Mouse (Mus musculus): ENCODE data around the gene Uchl5. TPM values are rescaled to one million over a fixed set of nuclear protein-coding genes. Genes with fewer than 3 reads are reported as not detected.
A peak's percentile ranks its signal among the peaks of the same experiment; 100 is the strongest.

Gene Uchl5
- polyA plus RNA-seq (2012; rRNA removed) (11.8 and 19.9 TPM in 2 replicates), polyA plus RNA-seq (2014; fragmentation: Nextera tagmentation; extraction: Ambion mirVana) (57.5 and 63.8 TPM in 2 replicates)

DNA sequence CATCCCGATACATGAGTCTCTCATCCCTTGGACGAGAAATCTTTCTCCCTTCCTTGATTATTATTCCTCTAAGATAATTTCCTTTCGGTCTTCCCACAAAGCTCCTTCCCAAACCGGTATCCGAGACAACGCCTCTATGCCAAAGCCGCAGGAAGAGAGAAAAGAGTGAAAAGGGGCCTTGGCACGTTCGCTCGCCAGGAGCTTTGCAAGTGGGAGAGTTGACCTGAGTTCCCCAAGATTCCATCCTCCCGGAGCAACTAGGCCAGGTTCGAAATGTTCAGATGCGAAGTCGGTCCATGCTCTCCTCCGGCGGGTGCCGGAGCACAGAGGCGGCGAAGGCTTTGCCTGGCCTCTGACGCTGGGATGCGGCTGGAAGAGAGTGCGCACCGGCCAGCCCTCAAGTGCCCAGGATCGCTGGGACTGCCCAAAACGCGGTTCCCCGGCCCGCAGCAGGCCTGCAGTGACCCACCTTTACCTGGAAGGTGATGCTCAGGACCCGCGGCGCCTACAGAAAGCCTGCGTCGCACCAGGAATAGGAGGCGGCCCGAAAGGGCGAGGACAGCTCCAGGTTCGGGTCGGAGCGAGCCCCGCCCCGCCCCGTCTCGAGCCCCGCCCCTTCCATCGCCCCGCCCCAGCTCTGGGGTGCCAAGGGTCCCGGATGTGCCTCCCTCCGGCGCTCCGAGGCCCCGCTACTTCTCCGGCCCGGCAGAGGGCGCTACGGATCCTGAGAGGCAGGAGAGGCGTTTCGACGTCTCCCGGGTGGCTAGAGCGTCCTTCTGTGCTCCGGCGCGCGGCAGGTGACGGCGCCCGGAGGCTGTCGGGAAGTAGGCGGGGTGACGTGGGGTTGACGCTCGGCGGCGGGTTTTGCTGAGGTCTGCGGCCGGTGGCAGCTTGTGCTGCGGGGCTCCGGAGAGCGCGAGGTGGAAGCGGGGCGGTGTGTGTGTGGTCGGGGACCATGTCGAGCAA lies at the start of gene Uchl5, which contains the start of gene Trove2:
Gene Uchl5, plus strand, starts transcription at position 827 of the 966 bp plus-strand sequence.
Gene Trove2, minus strand, starts transcription at position 623 of the 966 bp plus-strand sequence.
- DNase-seq (ENCODE audit: low spot score), result peak; percentile 93
- Histone ChIP-seq H3K4me2 (replicated peaks; ENCODE audit: low read depth, low read length, severe bottlenecking) (peak within 1 kb of the TSS; percentile 92), H3K4me1 (ENCODE audit: control insufficient read depth, insufficient read depth, low read length) (peaks cover 8% of the 10 kb centered on the region), H3K27ac (replicated peaks; ENCODE audit: low read depth, low read length) (peak within 1 kb of the TSS; percentile 75), H3K27me3 (ENCODE audit: control insufficient read depth, insufficient read depth, low read length) (no peaks in the 10 kb centered on the region), H3K4me3 (replicated peaks; ENCODE audit: low read length) (peak within 1 kb of the TSS; percentile 88), H3K9ac (ENCODE audit: low read depth, low read length, severe bottlenecking) (peak within 1 kb of the TSS; percentile 79), H3K9me3 (ENCODE audit: control insufficient read depth, low read length) (no peaks in the 10 kb centered on the region), H3K36me3 (ENCODE audit: control insufficient read depth, insufficient read depth, low read length) (no peaks in the 10 kb centered on the region)
- peak; percentile 93 for ATAC-seq (ENCODE audit: low FRiP score, low read depth)
- peak; percentile 75; the same call in 1 of the 2 replicates for TF ChIP-seq POLR2A (IDR thresholded peaks at IDR 0.05; ENCODE audit: borderline replicate concordance, extremely low read depth, insufficient read depth, insufficient read length)
- under 1% methylated on average over 78 of the region's 84 CpGs for WGBS

DNA sequence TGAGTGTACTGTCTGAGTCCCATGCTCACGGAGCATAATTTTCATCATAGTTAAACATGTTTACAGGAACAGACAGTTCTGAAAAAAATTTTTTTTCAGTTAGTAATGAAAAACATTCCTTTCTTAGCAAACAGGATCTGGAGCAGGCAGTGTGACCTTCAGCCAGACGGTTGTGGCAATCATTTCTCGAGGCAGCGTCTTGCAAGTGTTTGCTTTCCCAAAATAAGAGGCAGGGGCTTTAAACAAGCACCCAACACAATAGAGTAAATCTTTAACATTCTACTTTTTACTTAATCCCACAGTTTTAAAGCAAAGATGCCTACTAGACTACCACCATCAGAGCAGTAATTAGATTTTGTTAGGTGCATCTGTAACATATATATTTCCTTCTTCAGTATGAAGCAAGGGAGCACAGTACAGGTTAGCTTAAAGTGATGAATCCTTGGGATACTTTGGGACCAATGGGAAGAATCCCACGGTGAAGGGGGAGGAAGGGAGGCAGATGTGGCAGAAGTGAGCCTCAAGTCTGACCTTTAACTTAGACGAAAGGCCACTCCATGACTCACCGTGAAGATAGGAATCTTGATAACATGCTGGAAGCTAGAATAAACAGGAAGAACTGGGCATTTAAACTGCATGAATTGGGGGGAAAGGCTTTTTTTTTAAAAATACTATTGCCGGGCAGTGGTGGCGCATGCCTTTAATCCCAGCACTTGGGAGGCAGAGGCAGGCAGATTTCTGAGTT lies 49.2 kb upstream of the Uchl5 start:
- Histone ChIP-seq H3K4me3 (replicated peaks; ENCODE audit: low read length) (no peak overlapping the region), H3K36me3 (ENCODE audit: control insufficient read depth, insufficient read depth, low read length) (no peaks in the 10 kb centered on the region), H3K4me1 (ENCODE audit: control insufficient read depth, insufficient read depth, low read length) (no peaks in the 10 kb centered on the region), H3K9me3 (ENCODE audit: control insufficient read depth, low read length) (no peaks in the 10 kb centered on the region), H3K9ac (ENCODE audit: low read depth, low read length, severe bottlenecking) (no peak overlapping the region), H3K27ac (replicated peaks; ENCODE audit: low read depth, low read length) (no peak overlapping the region), H3K4me2 (replicated peaks; ENCODE audit: low read depth, low read length, severe bottlenecking) (no peak overlapping the region), H3K27me3 (ENCODE audit: control insufficient read depth, insufficient read depth, low read length) (no peaks in the 10 kb centered on the region)
- no peak for TF ChIP-seq POLR2A (IDR thresholded peaks at IDR 0.05; ENCODE audit: borderline replicate concordance, extremely low read depth, insufficient read depth, insufficient read length)
- DNase-seq (ENCODE audit: low spot score) (no peak), ATAC-seq (ENCODE audit: low FRiP score, low read depth) (no peak)
- 70% methylated on average over 9 of the region's 9 CpGs for WGBS

DNA sequence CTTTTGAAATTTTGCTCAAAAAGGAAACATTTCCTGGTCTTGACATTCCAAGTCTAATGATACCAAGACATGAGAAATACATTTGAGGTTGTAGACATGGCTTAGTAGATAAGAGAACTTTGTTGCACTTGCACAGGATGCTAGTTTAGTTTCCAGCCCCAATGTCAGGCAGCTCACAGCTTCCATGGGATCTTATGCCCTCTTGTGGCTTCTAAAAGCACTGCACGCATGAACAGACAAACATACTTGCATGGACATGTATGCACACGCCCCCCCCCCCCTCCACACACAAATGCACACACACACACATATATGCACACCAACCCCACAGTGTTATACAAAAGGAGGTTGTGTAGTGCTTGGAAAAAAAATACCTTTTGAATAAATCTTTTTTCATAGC lies 46.2 kb upstream of the Uchl5 start:
- Histone ChIP-seq H3K36me3 (ENCODE audit: control insufficient read depth, insufficient read depth, low read length) (no peaks in the 10 kb centered on the region), H3K9me3 (ENCODE audit: control insufficient read depth, low read length) (no peaks in the 10 kb centered on the region), H3K4me2 (replicated peaks; ENCODE audit: low read depth, low read length, severe bottlenecking) (no peak overlapping the region), H3K27ac (replicated peaks; ENCODE audit: low read depth, low read length) (no peak overlapping the region), H3K9ac (ENCODE audit: low read depth, low read length, severe bottlenecking) (no peak overlapping the region), H3K4me3 (replicated peaks; ENCODE audit: low read length) (no peak overlapping the region), H3K4me1 (ENCODE audit: control insufficient read depth, insufficient read depth, low read length) (no peaks in the 10 kb centered on the region), H3K27me3 (ENCODE audit: control insufficient read depth, insufficient read depth, low read length) (no peaks in the 10 kb centered on the region)
- no peak for DNase-seq (ENCODE audit: low spot score)
- TF ChIP-seq POLR2A (IDR thresholded peaks at IDR 0.05; ENCODE audit: borderline replicate concordance, extremely low read depth, insufficient read depth, insufficient read length), result no peak
- 84% methylated on average over 2 of the region's 2 CpGs for WGBS
- no peak for ATAC-seq (ENCODE audit: low FRiP score, low read depth)

DNA sequence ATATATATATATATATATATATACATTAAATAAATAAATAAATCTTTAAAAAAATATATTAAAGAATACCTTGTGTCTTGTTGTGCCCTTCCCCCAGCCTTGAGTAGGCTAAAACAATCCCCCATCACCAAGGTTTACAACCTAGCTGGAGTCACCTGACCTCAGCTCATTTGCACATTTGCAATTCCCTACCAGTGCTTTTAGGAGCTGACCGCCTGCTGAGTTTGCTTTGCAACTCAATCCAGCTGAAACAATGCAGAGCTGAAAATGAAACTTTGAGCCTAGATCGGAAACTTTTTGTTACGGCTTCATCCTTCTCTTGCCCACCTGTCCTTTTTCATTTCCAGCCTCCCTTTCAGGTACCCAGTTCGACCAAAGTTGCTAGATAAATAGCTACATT lies 45.4 kb upstream of the Uchl5 start:
- no peak overlapping the region for H3K9ac ChIP-seq (ENCODE audit: low read depth, low read length, severe bottlenecking)
- no peaks in the 10 kb centered on the region for H3K27me3 ChIP-seq (ENCODE audit: control insufficient read depth, insufficient read depth, low read length)
- 45% methylated on average over 4 of the region's 4 CpGs for WGBS
- no peak for ATAC-seq (ENCODE audit: low FRiP score, low read depth)
- no peaks in the 10 kb centered on the region for H3K9me3 ChIP-seq (ENCODE audit: control insufficient read depth, low read length)
- no peaks in the 10 kb centered on the region for H3K4me1 ChIP-seq (ENCODE audit: control insufficient read depth, insufficient read depth, low read length)
- TF ChIP-seq POLR2A (IDR thresholded peaks at IDR 0.05; ENCODE audit: borderline replicate concordance, extremely low read depth, insufficient read depth, insufficient read length), result no peak
- H3K4me2 ChIP-seq (replicated peaks; ENCODE audit: low read depth, low read length, severe bottlenecking), result no peak overlapping the region
- no peak for DNase-seq (ENCODE audit: low spot score)
- H3K36me3 ChIP-seq (ENCODE audit: control insufficient read depth, insufficient read depth, low read length), result no peaks in the 10 kb centered on the region
- H3K27ac ChIP-seq (replicated peaks; ENCODE audit: low read depth, low read length), result no peak overlapping the region
- H3K4me3 ChIP-seq (replicated peaks; ENCODE audit: low read length), result no peak overlapping the region

DNA sequence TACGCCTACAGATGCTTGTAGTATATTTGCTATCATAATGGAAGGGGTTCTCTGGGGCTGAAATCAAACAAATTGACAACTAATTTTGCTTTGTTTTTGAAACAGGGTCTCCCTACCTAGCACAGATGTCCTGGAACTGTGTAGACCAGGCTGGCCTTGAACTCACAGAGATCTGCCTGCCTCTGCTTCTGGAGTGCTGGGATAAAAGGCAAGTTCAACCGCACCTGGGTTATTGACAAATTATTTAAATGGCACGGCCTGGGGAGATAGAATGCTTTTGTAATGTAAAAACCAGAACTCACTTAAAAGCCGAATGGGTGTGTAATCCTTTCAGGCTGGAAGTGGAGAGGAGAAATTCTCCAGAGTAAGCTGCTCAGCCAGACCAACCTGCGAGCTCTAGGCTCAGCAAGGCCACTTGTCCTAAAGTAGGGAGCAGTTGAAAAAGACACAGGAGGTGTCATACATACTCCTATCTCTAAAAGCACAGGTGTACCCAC lies 43.1 kb upstream of the Uchl5 start:
- H3K4me2 ChIP-seq (replicated peaks; ENCODE audit: low read depth, low read length, severe bottlenecking), result no peak overlapping the region
- ATAC-seq (ENCODE audit: low FRiP score, low read depth) (no peak), DNase-seq (ENCODE audit: low spot score) (no peak)
- H3K9me3 ChIP-seq (ENCODE audit: control insufficient read depth, low read length), result no peaks in the 10 kb centered on the region
- no peak overlapping the region for H3K9ac ChIP-seq (ENCODE audit: low read depth, low read length, severe bottlenecking)
- H3K4me3 ChIP-seq (replicated peaks; ENCODE audit: low read length), result no peak overlapping the region
- no peaks in the 10 kb centered on the region for H3K36me3 ChIP-seq (ENCODE audit: control insufficient read depth, insufficient read depth, low read length)
- no peak overlapping the region for H3K27ac ChIP-seq (replicated peaks; ENCODE audit: low read depth, low read length)
- H3K27me3 ChIP-seq (ENCODE audit: control insufficient read depth, insufficient read depth, low read length), result no peaks in the 10 kb centered on the region
- no peak for TF ChIP-seq POLR2A (IDR thresholded peaks at IDR 0.05; ENCODE audit: borderline replicate concordance, extremely low read depth, insufficient read depth, insufficient read length)
- WGBS, result 73% methylated on average over 5 of the region's 5 CpGs
- H3K4me1 ChIP-seq (ENCODE audit: control insufficient read depth, insufficient read depth, low read length), result peaks cover 3% of the 10 kb centered on the region; the same call in 1 of the 2 replicates
